Mouse (Mus musculus) thymus, postnatal 0 days (tissue): ENCODE data around the gene Cyp2ab1. TPM values are rescaled to one million over a fixed set of nuclear protein-coding genes. Genes with fewer than 3 reads are reported as not detected.
"Not testable (repeated sequence)": the region's sequence is repeated elsewhere in the genome, so short reads cannot be mapped to it uniquely, and the experiment has no call there.

Source experiments
- DNase-seq: peaks from one replicate; pipeline ENCODE4 v3.0.0-alpha.2; 2015; ENCODE audit warnings: low spot score
- polyA plus RNA-seq: library from polyadenylated mRNA; unstranded; fragments of >200 nt; fragmentation: Nextera tagmentation; extraction: Ambion mirVana; gene quantifications from 2 replicates; pipeline ENCODE4 v1.2.1, GENCODE M21; 2015

Gene Cyp2ab1
- polyA plus RNA-seq: 0.08 and 0.24 TPM in 2 replicates

GRCm38 (mm10) chr16:20325286-20325685, at the start of gene Cyp2ab1:
Gene Cyp2ab1 (minus strand): TSS chr16:20325404.
- no peak for DNase-seq

- no peak for DNase-seq
These were observed 46.5 kb upstream of the Cyp2ab1 start for GRCm38 (mm10) chr16:20371731-20372130.

GRCm38 (mm10) chr16:20368221-20368620, 43.0 kb upstream of the Cyp2ab1 start:
- DNase-seq: no peak

- DNase-seq: no peak
These were observed 36.9 kb upstream of the Cyp2ab1 start for GRCm38 (mm10) chr16:20362121-20362520.

GRCm38 (mm10) chr16:20361496-20361895, 36.3 kb upstream of the Cyp2ab1 start:
- not testable (repeated sequence) for DNase-seq

- DNase-seq: no peak
These were observed 34.6 kb upstream of the Cyp2ab1 start for GRCm38 (mm10) chr16:20359643-20360295.

GRCm38 (mm10) chr16:20357837-20358236, 32.6 kb upstream of the Cyp2ab1 start:
- DNase-seq: no peak

GRCm38 (mm10) chr16:20354762-20355161, 29.6 kb upstream of the Cyp2ab1 start:
- no peak for DNase-seq

- no peak for DNase-seq
These were observed 28.8 kb upstream of the Cyp2ab1 start for GRCm38 (mm10) chr16:20354011-20354410.

- DNase-seq: no peak
These were observed 20.3 kb upstream of the Cyp2ab1 start for GRCm38 (mm10) chr16:20345464-20345863.

- DNase-seq: no peak
These were observed 13.4 kb upstream of the Cyp2ab1 start for GRCm38 (mm10) chr16:20338616-20339015.

GRCm38 (mm10) chr16:20334918-20335317, 9.7 kb upstream of the Cyp2ab1 start:
- no peak for DNase-seq

GRCm38 (mm10) chr16:20328306-20328705, 3.1 kb upstream of the Cyp2ab1 start:
- DNase-seq: no peak

GRCm38 (mm10) chr16:20323907-20324306, 1.3 kb downstream of the Cyp2ab1 start:
- DNase-seq: no peak

- peak; percentile 20 for DNase-seq
These were observed 2.9 kb downstream of the Cyp2ab1 start for GRCm38 (mm10) chr16:20322274-20322673.

GRCm38 (mm10) chr16:20316770-20317169, 8.4 kb downstream of the Cyp2ab1 start:
- no peak for DNase-seq

GRCm38 (mm10) chr16:20315266-20315665, 9.9 kb downstream of the Cyp2ab1 start:
- no peak for DNase-seq

GRCm38 (mm10) chr16:20312272-20312671, 12.9 kb downstream of the Cyp2ab1 start:
- DNase-seq: no peak

- DNase-seq: peak; percentile 92
These were observed 23.2 kb downstream of the Cyp2ab1 start, which contains the start of gene Parl for GRCm38 (mm10) chr16:20301770-20302649. Gene Parl (minus strand): TSS chr16:20302387.

GRCm38 (mm10) chr16:20300076-20300475, 25.1 kb downstream of the Cyp2ab1 start:
- no peak for DNase-seq

- no peak for DNase-seq
These were observed 45.0 kb downstream of the Cyp2ab1 start for GRCm38 (mm10) chr16:20280238-20280637.

- no peak for DNase-seq
These were observed 45.8 kb downstream of the Cyp2ab1 start for GRCm38 (mm10) chr16:20279395-20279794.
